Mouse (Mus musculus): ENCODE measurements around the gene Fbxw8. TPM values are rescaled to one million over a fixed set of nuclear protein-coding genes. Genes with fewer than 3 reads are reported as not detected.

The Fbxw8 gene
- total RNA-seq, 2 experiments from 2014 or later, result 20.5 to 21.1 TPM

GRCm38 (mm10) chr5:118156976-118157375 is 1.7 kb upstream of the Fbxw8 start:
- DNase-seq (ENCODE audit: low spot score), result no peak

GRCm38 (mm10) chr5:118155565-118155947 is 292 bp upstream of the Fbxw8 start:
- no peak for DNase-seq (ENCODE audit: low spot score)

GRCm38 (mm10) chr5:118149711-118150110 is 5.6 kb downstream of the Fbxw8 start:
- peak; percentile 94 for DNase-seq (ENCODE audit: low spot score)

GRCm38 (mm10) chr5:118147264-118147663 is 8.0 kb downstream of the Fbxw8 start:
- no peak for DNase-seq (ENCODE audit: low spot score)

- DNase-seq (ENCODE audit: low spot score), result peak; percentile 48
Observed at GRCm38 (mm10) chr5:118145999-118146679, 9.1 kb downstream of the Fbxw8 start.

- DNase-seq (ENCODE audit: low spot score), result no peak
Observed at GRCm38 (mm10) chr5:118145458-118145857, 9.8 kb downstream of the Fbxw8 start.

- no peak for DNase-seq (ENCODE audit: low spot score)
Observed at GRCm38 (mm10) chr5:118144770-118145169, 10.5 kb downstream of the Fbxw8 start.

GRCm38 (mm10) chr5:118144327-118144726 is 10.9 kb downstream of the Fbxw8 start:
- no peak for DNase-seq (ENCODE audit: low spot score)

- DNase-seq (ENCODE audit: low spot score), result peak; percentile 89
Observed at GRCm38 (mm10) chr5:118143211-118144026, 11.8 kb downstream of the Fbxw8 start.

GRCm38 (mm10) chr5:118142471-118142870 is 12.8 kb downstream of the Fbxw8 start:
- no peak for DNase-seq (ENCODE audit: low spot score)

GRCm38 (mm10) chr5:118139630-118140029 is 15.6 kb downstream of the Fbxw8 start:
- peak; percentile 38 for DNase-seq (ENCODE audit: low spot score)

- DNase-seq (ENCODE audit: low spot score), result no peak
Observed at GRCm38 (mm10) chr5:118136391-118136790, 18.9 kb downstream of the Fbxw8 start.

GRCm38 (mm10) chr5:118128651-118129050 is 26.6 kb downstream of the Fbxw8 start:
- peak; percentile 77 for DNase-seq (ENCODE audit: low spot score)

- DNase-seq (ENCODE audit: low spot score), result peak; percentile 57
Observed at GRCm38 (mm10) chr5:118128208-118128607, 27.1 kb downstream of the Fbxw8 start.

GRCm38 (mm10) chr5:118126671-118127070 is 28.6 kb downstream of the Fbxw8 start:
- no peak for DNase-seq (ENCODE audit: low spot score)

GRCm38 (mm10) chr5:118123096-118123495 is 32.2 kb downstream of the Fbxw8 start:
- DNase-seq (ENCODE audit: low spot score), result peak; percentile 28

GRCm38 (mm10) chr5:118121928-118122327 is 33.3 kb downstream of the Fbxw8 start:
- DNase-seq (ENCODE audit: low spot score), result no peak

GRCm38 (mm10) chr5:118120670-118121069 is 34.6 kb downstream of the Fbxw8 start:
- peak; percentile 23 for DNase-seq (ENCODE audit: low spot score)

GRCm38 (mm10) chr5:118118922-118119321 is 36.3 kb downstream of the Fbxw8 start:
- DNase-seq (ENCODE audit: low spot score), result no peak

- DNase-seq (ENCODE audit: low spot score), result no peak
Observed at GRCm38 (mm10) chr5:118118351-118118750, 36.9 kb downstream of the Fbxw8 start.

GRCm38 (mm10) chr5:118113617-118114016 is 41.6 kb downstream of the Fbxw8 start:
- no peak for DNase-seq (ENCODE audit: low spot score)

- no peak for DNase-seq (ENCODE audit: low spot score)
Observed at GRCm38 (mm10) chr5:118113043-118113442, 42.2 kb downstream of the Fbxw8 start.

All from gastrocnemius, adult 18-20 months (tissue).